Mouse (Mus musculus): ENCODE results near the gene Pde9a.

DNA sequence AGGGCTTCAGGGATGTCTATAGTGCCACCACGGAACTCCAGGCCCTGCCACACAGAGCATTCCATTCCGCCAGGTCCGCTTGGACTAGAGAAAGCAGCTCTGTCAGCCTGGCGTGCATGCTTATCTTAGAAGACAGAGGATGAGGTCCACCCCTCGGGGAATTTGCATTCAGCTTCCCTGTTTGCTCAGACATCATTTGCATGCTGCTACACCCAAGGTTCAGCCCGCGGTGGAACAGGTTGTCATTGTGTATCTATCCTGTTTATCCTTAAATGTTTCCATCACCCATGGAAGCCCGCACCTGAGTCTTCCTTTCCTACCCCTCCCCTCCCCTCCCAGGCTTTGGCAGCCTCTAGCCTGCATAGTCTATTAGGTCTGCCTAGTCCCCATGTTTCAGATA lies 38.8 kb downstream of the Pde9a start:
- TF ChIP-seq POLR2A (IDR thresholded peaks at IDR 0.05; ENCODE audit: low read depth, low read length) (no peak), CTCF (IDR thresholded peaks at IDR 0.05; ENCODE audit: borderline replicate concordance, insufficient read depth, low read length) (no peak)
